Mouse (Mus musculus) testis, adult 2 months (tissue): ENCODE results near the gene Tssk6.

Experiments used
- CTCF ChIP-seq: fragments of 200-500 bp; IDR thresholded peaks from 2 replicates; pipeline ENCODE4 v1.5.1; 2012; ENCODE audit warnings: low read depth, mild to moderate bottlenecking, inconsistent platforms, low read length, moderate library complexity; ENCODE audit not compliant: control insufficient read depth, insufficient read depth, insufficient replicate concordance
- POLR2A ChIP-seq: fragments of 200-500 bp; IDR thresholded peaks from 2 replicates; pipeline ENCODE4 v1.6.1; 2012; ENCODE audit warnings: low read depth, mild to moderate bottlenecking, inconsistent platforms, low read length, moderate library complexity; ENCODE audit not compliant: control insufficient read depth

GRCm38 (mm10) chr8:69918506-69918905 lies 16.5 kb downstream of the Tssk6 start:
- no peak for TF ChIP-seq CTCF
- no peak for TF ChIP-seq POLR2A
